Mouse (Mus musculus): ENCODE data around the gene Timp1.
A peak's percentile ranks its signal among the peaks of the same experiment; 100 is the strongest.

Timp1 gene

GRCm38 (mm10) chrX:20869962-20870513 is at the start of gene Timp1:
Gene Timp1 (plus strand): TSS chrX:20870166.
- DNase-seq (ENCODE audit: low read depth): peak; percentile 90

GRCm38 (mm10) chrX:20828934-20829333 is 41.0 kb upstream of the Timp1 start:
- DNase-seq (ENCODE audit: low read depth): peak; percentile 76

- DNase-seq (ENCODE audit: low read depth): no peak
Measured at GRCm38 (mm10) chrX:20847232-20847631, 22.7 kb upstream of the Timp1 start.

- no peak for DNase-seq (ENCODE audit: low read depth)
Measured at GRCm38 (mm10) chrX:20847816-20848215, 22.1 kb upstream of the Timp1 start.

- peak; percentile 97 for DNase-seq (ENCODE audit: low read depth)
Measured at GRCm38 (mm10) chrX:20848256-20848984, 21.5 kb upstream of the Timp1 start.

GRCm38 (mm10) chrX:20853794-20854193 is 16.2 kb upstream of the Timp1 start:
- no peak for DNase-seq (ENCODE audit: low read depth)

GRCm38 (mm10) chrX:20861453-20862104 is 8.4 kb upstream of the Timp1 start:
- no peak for DNase-seq (ENCODE audit: low read depth)

- no peak for DNase-seq (ENCODE audit: low read depth)
Measured at GRCm38 (mm10) chrX:20862105-20863065, 7.6 kb upstream of the Timp1 start.

GRCm38 (mm10) chrX:20863161-20864101 is 6.5 kb upstream of the Timp1 start:
- DNase-seq (ENCODE audit: low read depth): no peak

GRCm38 (mm10) chrX:20868091-20868490 is 1.9 kb upstream of the Timp1 start:
- DNase-seq (ENCODE audit: low read depth): peak; percentile 61

GRCm38 (mm10) chrX:20869203-20869602 is 763 bp upstream of the Timp1 start:
- peak; percentile 48 for DNase-seq (ENCODE audit: low read depth)

GRCm38 (mm10) chrX:20872928-20873500 is 3.0 kb downstream of the Timp1 start:
- DNase-seq (ENCODE audit: low read depth): no peak

GRCm38 (mm10) chrX:20875241-20875640 is 5.3 kb downstream of the Timp1 start:
- no peak for DNase-seq (ENCODE audit: low read depth)

- no peak for DNase-seq (ENCODE audit: low read depth)
Measured at GRCm38 (mm10) chrX:20910074-20910473, 40.1 kb downstream of the Timp1 start.

- DNase-seq (ENCODE audit: low read depth): no peak
Measured at GRCm38 (mm10) chrX:20913726-20914125, 43.8 kb downstream of the Timp1 start.

- peak; percentile 34 for DNase-seq (ENCODE audit: low read depth)
Measured at GRCm38 (mm10) chrX:20915075-20915474, 45.1 kb downstream of the Timp1 start.

GRCm38 (mm10) chrX:20920249-20920843 is 50.4 kb downstream of the Timp1 start:
- DNase-seq (ENCODE audit: low read depth): peak; percentile 7

- peak; percentile 92 for DNase-seq (ENCODE audit: low read depth)
Measured at GRCm38 (mm10) chrX:20920844-20921364, 50.9 kb downstream of the Timp1 start, which contains the start of gene Syn1. Gene Syn1 (minus strand): TSS chrX:20921004.

- no peak for DNase-seq (ENCODE audit: low read depth)
Measured at GRCm38 (mm10) chrX:20921366-20921765, 51.4 kb downstream of the Timp1 start.

GRCm38 (mm10) chrX:20923506-20923905 is 53.5 kb downstream of the Timp1 start:
- DNase-seq (ENCODE audit: low read depth): peak; percentile 28
